Mouse (Mus musculus) thymus, adult 2 months (tissue): ENCODE results near the gene Plce1.

ENCODE experiments used
- CTCF ChIP-seq: fragments of 200-500 bp; IDR thresholded peaks from 2 replicates; pipeline ENCODE4 v1.5.1; 2012; ENCODE audit warnings: mild to moderate bottlenecking, control low read depth, low read length, moderate library complexity, borderline replicate concordance; ENCODE audit not compliant: control insufficient read depth, poor library complexity, insufficient read depth; ENCODE audit errors: extremely low read depth
- POLR2A ChIP-seq: fragments of 200-500 bp; IDR thresholded peaks from 2 replicates; pipeline ENCODE4 v1.6.1; 2012; ENCODE audit warnings: mild to moderate bottlenecking, low read length, control low read depth, moderate library complexity; ENCODE audit not compliant: control insufficient read depth, poor library complexity, insufficient read depth; ENCODE audit errors: extremely low read depth

- TF ChIP-seq CTCF = no peak
- no peak for TF ChIP-seq POLR2A
These were observed 59.6 kb downstream of the Plce1 start for GRCm38 (mm10) chr19:38540549-38540948.
